Mouse (Mus musculus): ENCODE data around the gene Phf8. TPM values are rescaled to one million over a fixed set of nuclear protein-coding genes. Genes with fewer than 3 reads are reported as not detected.

The Phf8 gene
- total and polyA plus RNA-seq, 2 experiments from 2014 or later = 5.5 to 27.6 TPM

- ATAC-seq (ENCODE audit: insufficient read depth, low read depth) (no peak), DNase-seq (ENCODE audit: low spot score) (no peak)
- H3K4me3 ChIP-seq (ENCODE audit: low read depth, low read length) = no peak overlapping the region
- WGBS = 75% methylated on average over 1 of the region's 1 CpGs
- TF ChIP-seq EP300 (IDR thresholded peaks at IDR 0.05; ENCODE audit: low read depth) (no peak), CTCF (IDR thresholded peaks at IDR 0.05; ENCODE audit: low read depth) (no peak)
- H3K4me2 ChIP-seq (ENCODE audit: low read depth, low read length) = no peak overlapping the region
- H3K9me3 ChIP-seq (replicated peaks; ENCODE audit: control insufficient read depth, low read length) = no peaks in the 10 kb centered on the region
- H3K9ac ChIP-seq (replicated peaks; ENCODE audit: low read depth, low read length) = no peak overlapping the region
- no peaks in the 10 kb centered on the region for H3K36me3 ChIP-seq (replicated peaks; ENCODE audit: control insufficient read depth, insufficient read depth, low read length)
- no peak overlapping the region for H3K27ac ChIP-seq (ENCODE audit: low read depth)
- no peaks in the 10 kb centered on the region for H3K27me3 ChIP-seq (ENCODE audit: control insufficient read depth, insufficient read depth, low read length)
- H3K4me1 ChIP-seq (ENCODE audit: control insufficient read depth, insufficient read depth) = no peaks in the 10 kb centered on the region
Observed at GRCm38 (mm10) chrX:151509906-151510305, 10.6 kb upstream of the Phf8 start.

GRCm38 (mm10) chrX:151513066-151513465 lies 7.4 kb upstream of the Phf8 start:
- ATAC-seq (ENCODE audit: insufficient read depth, low read depth) = no peak
- H3K4me3 ChIP-seq (ENCODE audit: low read depth, low read length) = no peak overlapping the region
- H3K36me3 ChIP-seq (replicated peaks; ENCODE audit: control insufficient read depth, insufficient read depth, low read length) = no peaks in the 10 kb centered on the region
- no peak overlapping the region for H3K4me2 ChIP-seq (ENCODE audit: low read depth, low read length)
- H3K4me1 ChIP-seq (ENCODE audit: control insufficient read depth, insufficient read depth) = no peaks in the 10 kb centered on the region
- no peak for DNase-seq (ENCODE audit: low spot score)
- WGBS = 63% methylated on average over 3 of the region's 3 CpGs
- TF ChIP-seq CTCF (IDR thresholded peaks at IDR 0.05; ENCODE audit: low read depth) (no peak), EP300 (IDR thresholded peaks at IDR 0.05; ENCODE audit: low read depth) (no peak)
- no peak overlapping the region for H3K9ac ChIP-seq (replicated peaks; ENCODE audit: low read depth, low read length)
- no peak overlapping the region for H3K27ac ChIP-seq (ENCODE audit: low read depth)
- no peaks in the 10 kb centered on the region for H3K27me3 ChIP-seq (ENCODE audit: control insufficient read depth, insufficient read depth, low read length)
- H3K9me3 ChIP-seq (replicated peaks; ENCODE audit: control insufficient read depth, low read length) = no peaks in the 10 kb centered on the region

DNA sequence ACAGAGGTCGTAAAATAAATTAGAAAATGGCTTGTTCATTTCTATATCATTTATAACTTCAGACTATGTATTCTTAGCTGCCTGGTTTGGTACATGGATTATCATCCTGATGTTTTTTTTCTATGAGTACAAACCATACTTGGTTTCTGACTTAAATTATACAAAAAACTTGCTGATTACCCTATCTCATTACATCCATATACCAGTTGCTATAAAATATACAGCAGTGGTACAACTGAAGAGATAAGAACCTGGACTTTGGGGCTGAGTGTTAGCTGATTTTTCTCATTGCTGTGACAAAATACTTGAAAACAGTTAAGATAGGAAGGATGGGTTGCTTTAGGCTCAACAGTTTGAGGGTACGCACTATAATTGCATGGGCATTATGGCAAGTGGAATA lies 6.8 kb upstream of the Phf8 start:
- Histone ChIP-seq H3K4me1 (ENCODE audit: control insufficient read depth, insufficient read depth) (no peaks in the 10 kb centered on the region), H3K9me3 (replicated peaks; ENCODE audit: control insufficient read depth, low read length) (no peaks in the 10 kb centered on the region), H3K27me3 (ENCODE audit: control insufficient read depth, insufficient read depth, low read length) (no peaks in the 10 kb centered on the region), H3K27ac (ENCODE audit: low read depth) (no peak overlapping the region), H3K4me2 (ENCODE audit: low read depth, low read length) (no peak overlapping the region), H3K9ac (replicated peaks; ENCODE audit: low read depth, low read length) (no peak overlapping the region), H3K4me3 (ENCODE audit: low read depth, low read length) (no peak overlapping the region), H3K36me3 (replicated peaks; ENCODE audit: control insufficient read depth, insufficient read depth, low read length) (no peaks in the 10 kb centered on the region)
- TF ChIP-seq EP300 (IDR thresholded peaks at IDR 0.05; ENCODE audit: low read depth) (no peak), CTCF (IDR thresholded peaks at IDR 0.05; ENCODE audit: low read depth) (no peak)
- ATAC-seq (ENCODE audit: insufficient read depth, low read depth) (no peak), DNase-seq (ENCODE audit: low spot score) (no peak)
- WGBS = 83% methylated on average over 2 of the region's 2 CpGs

DNA sequence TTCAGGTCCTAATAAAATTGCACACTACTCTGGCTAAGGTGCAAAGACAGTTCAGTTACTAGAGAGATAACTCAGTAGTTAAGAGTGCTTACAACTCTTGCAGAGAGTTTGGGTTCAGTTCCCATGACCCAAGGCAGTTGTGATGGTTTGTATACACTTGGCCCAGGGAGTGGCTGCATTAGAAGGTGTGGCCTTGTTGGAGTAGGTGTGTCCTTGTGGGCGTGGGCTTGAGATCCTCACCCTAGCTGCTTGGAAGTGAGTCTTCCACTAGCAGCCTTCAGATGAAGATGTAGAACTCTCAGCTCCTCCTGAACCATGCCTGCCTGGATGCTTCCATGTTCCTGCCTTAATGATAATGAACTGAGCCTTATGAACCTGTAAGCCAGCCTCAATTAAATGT lies 2.3 kb upstream of the Phf8 start:
- WGBS = 47% methylated on average over 1 of the region's 1 CpGs
- no peak for ATAC-seq (ENCODE audit: insufficient read depth, low read depth)
- no peak for TF ChIP-seq EP300 (IDR thresholded peaks at IDR 0.05; ENCODE audit: low read depth)
- TF ChIP-seq CTCF (IDR thresholded peaks at IDR 0.05; ENCODE audit: low read depth) = no peak
- no peak overlapping the region for H3K4me3 ChIP-seq (ENCODE audit: low read depth, low read length)
- H3K36me3 ChIP-seq (replicated peaks; ENCODE audit: control insufficient read depth, insufficient read depth, low read length) = no peaks in the 10 kb centered on the region
- no peak overlapping the region for H3K27ac ChIP-seq (ENCODE audit: low read depth)
- H3K9ac ChIP-seq (replicated peaks; ENCODE audit: low read depth, low read length) = no peak overlapping the region
- no peaks in the 10 kb centered on the region for H3K27me3 ChIP-seq (ENCODE audit: control insufficient read depth, insufficient read depth, low read length)
- no peak overlapping the region for H3K4me2 ChIP-seq (ENCODE audit: low read depth, low read length)
- DNase-seq (ENCODE audit: low spot score) = no peak
- no peaks in the 10 kb centered on the region for H3K4me1 ChIP-seq (ENCODE audit: control insufficient read depth, insufficient read depth)
- H3K9me3 ChIP-seq (replicated peaks; ENCODE audit: control insufficient read depth, low read length) = no peaks in the 10 kb centered on the region

DNA sequence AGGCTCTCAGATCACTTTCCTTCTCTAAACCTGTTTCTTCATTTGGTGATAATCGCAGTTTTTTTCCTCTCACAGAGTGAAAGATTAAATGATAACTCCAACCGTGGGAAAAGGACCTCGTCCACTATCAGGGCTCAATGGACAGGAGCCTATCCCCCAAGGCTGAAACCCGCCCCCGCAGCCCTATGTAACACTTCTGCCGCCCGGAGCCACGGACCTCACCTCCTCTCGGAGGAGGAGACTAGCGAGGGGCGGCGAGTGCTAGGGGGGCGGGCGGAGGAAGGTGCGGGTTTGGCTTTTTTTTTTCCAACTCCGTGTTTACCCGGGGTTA lies 380 bp upstream of the Phf8 start:
- WGBS = 22% methylated on average over 17 of the region's 17 CpGs
- Histone ChIP-seq H3K9ac (replicated peaks; ENCODE audit: low read depth, low read length) (peak overlapping the region; percentile 66), H3K4me2 (ENCODE audit: low read depth, low read length) (peak overlapping the region; percentile 53), H3K4me3 (ENCODE audit: low read depth, low read length) (peak overlapping the region; percentile 60), H3K27ac (ENCODE audit: low read depth) (peak overlapping the region; percentile 98), H3K27me3 (ENCODE audit: control insufficient read depth, insufficient read depth, low read length) (no peaks in the 10 kb centered on the region), H3K4me1 (ENCODE audit: control insufficient read depth, insufficient read depth) (no peaks in the 10 kb centered on the region), H3K9me3 (replicated peaks; ENCODE audit: control insufficient read depth, low read length) (no peaks in the 10 kb centered on the region), H3K36me3 (replicated peaks; ENCODE audit: control insufficient read depth, insufficient read depth, low read length) (0 out of 2 replicates have a peak, but pooled peaks cover 5% of the 10 kb centered on the region)
- ATAC-seq (ENCODE audit: insufficient read depth, low read depth) (no peak), DNase-seq (ENCODE audit: low spot score) (no peak)
- 0 out of 2 replicates have a peak, but pooled peaks have one; percentile 16 for TF ChIP-seq EP300 (IDR thresholded peaks at IDR 0.05; ENCODE audit: low read depth)
- no peak for TF ChIP-seq CTCF (IDR thresholded peaks at IDR 0.05; ENCODE audit: low read depth)

DNA sequence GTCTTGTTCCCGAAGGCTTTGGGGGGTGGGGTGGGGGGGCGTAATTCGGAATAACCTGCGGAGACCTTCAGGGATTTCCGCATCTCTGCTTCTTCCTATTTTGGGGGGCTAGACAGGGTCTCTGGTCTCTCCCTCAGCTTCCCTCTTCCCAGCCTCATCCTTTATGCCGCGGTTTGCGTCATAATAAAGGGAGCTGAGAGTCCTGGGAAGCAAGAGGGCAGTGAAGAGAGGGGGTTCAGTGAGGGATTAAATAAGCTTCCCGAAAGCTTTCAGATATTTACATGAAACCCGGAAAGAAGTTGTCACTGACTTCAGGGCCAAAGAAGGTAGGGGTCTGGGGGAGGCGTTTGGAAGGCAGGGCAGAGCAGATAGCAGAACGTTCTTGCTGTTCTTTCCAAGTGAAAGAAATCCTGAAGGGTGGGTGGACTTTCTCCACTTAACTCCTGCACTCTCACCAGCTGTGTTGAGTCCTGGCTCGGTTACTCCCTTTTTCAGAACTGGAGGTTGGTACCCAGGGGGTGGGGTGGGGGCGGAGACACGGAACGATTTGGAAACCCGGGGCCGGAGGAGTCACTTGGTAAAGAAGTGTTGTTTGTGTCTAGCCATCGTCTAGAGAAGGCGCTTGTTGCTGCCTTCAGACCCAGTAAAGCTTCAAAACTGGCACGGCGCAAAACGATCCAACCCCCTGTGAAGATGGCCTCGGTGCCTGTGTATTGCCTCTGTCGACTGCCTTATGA lies 1.5 kb downstream of the Phf8 start:
- TF ChIP-seq EP300 (IDR thresholded peaks at IDR 0.05; ENCODE audit: low read depth) (no peak), CTCF (IDR thresholded peaks at IDR 0.05; ENCODE audit: low read depth) (no peak)
- Histone ChIP-seq H3K4me2 (ENCODE audit: low read depth, low read length) (peak overlapping the region; percentile 87), H3K36me3 (replicated peaks; ENCODE audit: control insufficient read depth, insufficient read depth, low read length) (0 out of 2 replicates have a peak, but pooled peaks cover 5% of the 10 kb centered on the region), H3K9ac (replicated peaks; ENCODE audit: low read depth, low read length) (peak overlapping the region; percentile 70), H3K4me3 (ENCODE audit: low read depth, low read length) (peak overlapping the region; percentile 60), H3K27ac (ENCODE audit: low read depth) (peak overlapping the region; percentile 98), H3K27me3 (ENCODE audit: control insufficient read depth, insufficient read depth, low read length) (no peaks in the 10 kb centered on the region), H3K9me3 (replicated peaks; ENCODE audit: control insufficient read depth, low read length) (no peaks in the 10 kb centered on the region), H3K4me1 (ENCODE audit: control insufficient read depth, insufficient read depth) (no peaks in the 10 kb centered on the region)
- DNase-seq (ENCODE audit: low spot score) = peak; percentile 19
- 18% methylated on average over 25 of the region's 25 CpGs for WGBS
- no peak for ATAC-seq (ENCODE audit: insufficient read depth, low read depth)
